Mouse (Mus musculus) gastrocnemius, postnatal 14 days (tissue): ENCODE results near the gene Paxbp1. TPM values are rescaled to one million over a fixed set of nuclear protein-coding genes. Genes with fewer than 3 reads are reported as not detected.

Source experiments
- DNase-seq: peaks from one replicate; pipeline ENCODE4 v3.0.0; 2021; ENCODE audit warnings: mixed read lengths
- intact Hi-C: fragments of 180-260 bp; cut with DNase I; formaldehyde crosslinking; loops from one replicate; pipeline ENCODE4 v1.15.1; 2025; ENCODE audit warnings: low total_unique reads
- total RNA-seq, 2 experiments: library from RNA; stranded (reverse); gene quantifications; 2 replicates each; pipeline ENCODE4 v1.2.3; 2021

The Paxbp1 gene
- total RNA-seq, 2 experiments from 2014 or later, result 9.5 to 10.1 TPM

DNA sequence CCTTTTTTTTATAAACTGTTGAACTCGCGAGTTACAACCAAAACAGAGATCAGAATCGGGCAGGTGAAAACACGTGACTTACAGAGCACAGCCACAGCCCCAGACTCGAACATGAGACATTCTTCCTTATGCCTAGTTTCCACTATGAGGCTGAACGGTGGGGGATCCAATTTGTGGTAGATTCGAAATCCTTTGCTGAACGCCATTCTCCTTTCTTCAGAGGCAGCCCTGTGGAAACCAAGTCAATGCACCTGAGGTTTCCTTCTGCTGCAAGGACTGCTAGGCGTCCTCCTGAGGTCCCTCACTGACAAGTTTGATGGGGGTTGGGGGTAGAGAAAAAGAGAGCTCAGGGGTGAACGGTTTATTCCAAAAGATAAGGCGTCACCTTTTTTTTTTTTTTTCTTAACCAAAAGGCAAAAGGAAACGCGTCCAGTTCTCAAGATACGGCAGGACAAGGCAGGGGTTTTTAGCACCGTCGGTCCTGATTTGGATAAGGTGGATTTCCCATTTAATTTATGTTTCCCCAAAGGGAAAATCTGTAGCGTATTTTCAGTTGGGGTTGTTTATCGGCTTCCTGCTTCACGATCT, 34.3 kb downstream of the Paxbp1 start:
- intact Hi-C loops, result no loop called here
- DNase-seq, result no peak

DNA sequence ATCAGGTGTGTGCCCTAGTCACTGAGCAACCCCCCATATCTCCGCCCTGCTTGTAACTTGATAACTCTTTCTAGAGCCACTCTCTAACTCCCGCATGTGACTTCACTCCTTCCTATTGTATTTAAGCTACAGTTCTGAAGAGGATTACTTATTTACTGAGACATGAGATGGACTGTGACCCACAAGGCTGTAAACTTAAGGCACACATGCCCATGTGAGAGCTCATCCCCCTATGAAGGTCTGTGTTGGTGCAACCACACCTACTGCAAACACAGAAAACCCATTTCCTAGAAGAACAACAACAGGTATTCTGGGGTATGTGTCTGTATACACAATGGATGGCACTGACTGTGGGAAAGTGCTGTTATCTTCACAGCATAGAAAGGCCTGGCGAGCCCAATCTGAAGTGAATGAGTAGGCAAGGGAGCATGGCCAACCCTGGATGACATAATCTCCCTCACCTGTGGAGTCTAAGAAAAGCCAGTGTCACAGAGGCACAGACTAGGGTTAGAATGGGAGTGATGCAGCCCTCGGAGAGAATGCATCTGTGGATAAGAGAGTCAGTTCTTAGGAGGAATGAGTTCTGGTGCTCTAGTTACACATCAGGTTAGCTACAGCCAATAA, 39.3 kb downstream of the Paxbp1 start:
- no peak for DNase-seq
- intact Hi-C loops, result no loop called here

DNA sequence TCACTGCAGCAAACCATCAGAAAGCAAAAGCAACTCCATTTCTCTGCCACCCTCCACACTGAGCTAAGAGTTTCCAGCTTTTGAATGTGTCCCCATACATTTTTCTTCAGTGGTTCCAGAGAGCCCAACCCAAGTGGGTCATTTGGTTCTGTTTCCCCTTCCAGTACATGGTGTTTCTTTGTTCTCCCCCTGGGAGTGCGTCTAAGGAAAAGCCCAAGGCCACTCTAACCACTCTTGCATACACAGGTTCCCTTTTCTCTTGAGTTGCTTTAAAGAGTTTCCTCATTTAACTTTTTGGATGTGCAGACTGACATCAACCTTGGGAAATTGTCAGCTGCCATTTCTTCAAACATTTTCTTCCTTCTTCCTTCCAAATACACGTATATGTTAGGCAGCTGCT, 43.2 kb downstream of the Paxbp1 start:
- DNase-seq, result no peak
- intact Hi-C loops, result no loop called here

DNA sequence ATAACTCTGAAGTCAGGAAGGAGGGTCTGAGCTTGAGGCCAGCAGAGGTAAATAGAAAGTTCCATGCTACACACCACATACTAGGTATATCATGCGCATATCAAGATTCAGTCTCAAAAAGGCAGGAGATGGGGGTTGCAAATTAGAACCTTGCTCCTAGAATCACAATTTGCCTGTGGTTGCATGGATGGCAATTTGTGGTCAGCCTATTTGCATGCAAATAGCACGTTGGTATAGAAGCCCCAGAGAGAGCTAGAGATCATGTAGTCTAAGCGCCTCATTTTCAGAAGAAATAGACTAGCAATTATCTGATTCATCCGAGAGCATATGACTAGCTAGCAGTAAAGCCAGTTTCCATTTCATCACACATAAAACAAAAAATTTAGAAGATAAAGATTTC, 44.5 kb downstream of the Paxbp1 start:
- intact Hi-C loops, result no loop called here
- DNase-seq, result no peak

DNA sequence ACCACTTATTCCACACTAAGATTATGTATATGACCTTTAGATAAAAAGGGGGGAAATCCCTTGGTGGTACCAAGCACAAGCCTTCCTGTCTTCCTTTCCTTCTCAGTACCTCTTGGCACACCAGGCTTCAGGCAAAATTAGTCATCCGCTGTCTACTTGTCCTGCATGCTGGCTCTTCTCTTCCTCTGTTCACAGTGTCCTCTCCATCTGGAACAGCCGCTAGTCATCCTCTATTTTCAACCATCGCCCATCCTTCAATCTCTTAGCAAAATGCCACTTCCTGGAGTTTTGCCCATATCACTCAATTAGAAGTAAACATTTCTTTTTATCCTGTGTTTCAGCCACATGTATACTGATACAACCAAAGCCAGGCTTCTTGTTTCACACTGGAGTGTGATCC, 46.5 kb downstream of the Paxbp1 start:
- intact Hi-C loops, result no loop called here
- no peak for DNase-seq

DNA sequence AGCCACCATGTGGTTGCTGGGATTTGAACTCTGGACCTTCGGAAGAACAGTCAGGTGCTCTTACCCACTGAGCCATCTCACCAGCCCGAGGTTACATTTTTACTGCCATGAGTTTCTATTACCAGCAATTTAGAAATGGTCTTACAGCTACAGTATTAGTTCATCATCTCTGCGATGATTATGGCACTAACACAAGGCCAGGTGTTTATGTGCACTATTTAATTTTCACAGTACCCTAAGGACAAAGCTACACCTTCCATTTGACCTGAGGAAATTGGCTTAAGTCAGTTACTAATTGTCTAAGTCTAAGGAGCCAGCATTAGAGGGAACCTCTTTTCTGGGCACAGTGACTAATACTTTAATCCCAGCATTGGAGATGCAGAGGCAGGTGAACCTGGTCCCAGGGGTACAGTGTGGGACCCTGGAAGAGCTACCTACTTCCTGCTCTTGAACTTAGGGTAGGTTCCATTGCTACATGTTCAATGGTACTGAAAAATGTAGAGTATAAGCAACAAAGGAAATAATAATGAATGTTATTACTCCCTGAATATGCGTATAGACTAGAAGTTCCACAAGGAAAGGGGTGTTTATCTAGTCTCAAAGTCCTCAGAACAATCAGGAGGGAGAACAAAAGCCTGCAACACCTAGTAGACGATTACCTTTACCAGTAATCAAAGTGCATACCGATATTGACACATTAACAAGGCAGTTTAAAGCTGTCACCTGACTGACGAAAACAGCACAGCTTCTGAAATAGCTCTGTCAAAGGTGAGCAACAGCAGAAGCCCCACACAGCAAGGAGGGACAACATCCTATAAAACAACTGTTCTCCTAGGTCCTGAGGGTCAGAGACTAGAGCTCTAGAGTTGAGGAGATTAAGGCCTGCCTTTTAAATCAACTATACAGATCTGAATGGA, 47.8 kb downstream of the Paxbp1 start:
- intact Hi-C loops, result no loop called here

DNA sequence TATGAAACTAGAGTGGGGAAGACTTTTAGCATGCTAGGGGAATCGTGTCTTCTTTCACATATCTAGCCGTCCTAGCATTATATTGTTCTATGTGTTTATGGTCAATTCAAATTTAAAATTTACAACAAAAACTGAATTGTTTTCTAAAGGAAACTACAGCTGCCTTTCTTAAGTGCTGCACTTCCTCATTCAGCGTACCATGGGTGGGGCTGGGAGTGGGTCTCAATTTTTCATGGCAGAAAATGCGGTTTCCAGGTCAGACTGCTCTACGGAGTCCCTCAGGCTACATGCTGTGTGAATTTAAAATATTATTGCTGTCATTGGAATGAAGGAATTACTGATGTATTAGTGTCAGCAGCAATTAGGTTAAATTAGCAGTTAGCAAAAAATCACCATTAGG, 48.8 kb downstream of the Paxbp1 start:
- intact Hi-C loops, result no loop called here
- no peak for DNase-seq

More for the DNA sequence above, 47.8 kb downstream of the Paxbp1 start:
- no peak for DNase-seq

DNA sequence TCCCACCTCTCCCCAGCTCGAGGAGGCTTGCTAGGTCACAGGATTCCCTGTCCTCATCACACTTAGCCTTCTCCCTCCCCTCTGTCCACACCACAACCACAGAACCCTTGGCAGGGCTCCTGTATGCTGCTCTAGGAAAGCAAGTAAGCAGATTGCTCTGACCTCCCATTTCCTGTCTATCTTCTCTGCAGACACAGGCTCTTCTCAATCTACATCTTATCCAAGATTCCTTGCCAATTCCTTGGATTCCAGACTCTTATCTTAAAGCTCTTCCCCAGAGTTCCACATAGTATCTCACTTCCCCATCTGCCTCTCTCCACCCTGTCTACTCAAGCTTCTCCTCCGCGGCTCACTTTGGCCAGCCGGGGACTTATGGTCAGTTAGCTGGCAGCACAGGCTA, 49.3 kb downstream of the Paxbp1 start:
- peak; percentile 17 for DNase-seq
- intact Hi-C loops, result no loop called here

DNA sequence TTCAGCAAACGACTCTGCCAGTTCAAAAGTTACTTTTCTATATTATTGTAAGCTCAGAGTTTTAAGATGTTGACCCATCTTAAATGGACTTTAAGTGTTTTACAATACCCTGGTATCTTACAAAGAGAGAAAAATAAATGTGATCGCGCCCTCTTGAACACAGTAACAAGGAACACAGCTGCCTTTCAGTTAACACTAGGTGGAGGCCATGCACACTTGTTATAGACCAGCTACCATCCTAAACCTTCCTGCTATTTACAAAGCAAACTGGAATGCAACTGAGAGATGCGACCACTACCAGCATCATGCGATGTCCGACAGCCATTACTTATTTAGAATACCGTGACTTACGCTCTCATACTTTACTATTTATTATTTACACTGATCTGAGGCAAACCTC, 55.2 kb downstream of the Paxbp1 start:
- intact Hi-C loops, result no loop called here
- DNase-seq, result no peak

DNA sequence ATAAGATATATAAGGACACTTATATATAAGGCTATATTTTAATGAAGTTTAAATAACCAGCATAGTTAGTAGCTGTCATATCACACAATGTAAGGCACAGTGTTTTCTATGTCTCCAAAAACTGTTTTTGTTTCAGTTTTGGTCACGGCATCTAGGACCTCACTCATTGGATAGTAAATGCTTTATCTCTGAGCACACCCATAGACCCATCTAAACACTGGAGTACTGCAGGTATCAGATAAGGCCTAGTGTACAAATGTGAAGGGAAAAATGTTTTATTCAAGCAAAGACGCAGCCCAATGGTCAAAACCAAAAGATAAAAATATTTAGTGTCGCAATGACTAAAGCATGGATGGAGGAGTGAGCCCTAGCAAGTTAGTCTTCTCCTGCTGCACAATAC, 55.7 kb downstream of the Paxbp1 start:
- intact Hi-C loops, result no loop called here
- DNase-seq, result no peak

DNA sequence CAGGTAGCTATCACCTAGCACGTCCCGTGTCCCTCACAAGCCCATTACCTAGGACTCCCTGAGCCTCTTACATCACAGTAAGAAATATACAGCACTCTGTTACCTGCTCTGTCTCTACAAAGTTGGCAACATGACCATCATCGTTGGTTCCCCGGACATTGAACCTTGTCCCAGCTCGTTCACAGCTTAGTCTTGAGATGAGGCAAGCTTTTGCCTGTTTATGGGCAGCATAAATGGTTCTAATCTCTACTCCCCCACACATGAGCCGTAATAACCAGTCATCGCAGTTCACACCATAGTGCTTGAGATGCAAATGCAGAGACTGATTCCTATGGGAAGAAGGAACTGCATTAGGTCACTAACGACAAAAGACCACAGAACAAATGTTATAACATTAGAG, 56.3 kb downstream of the Paxbp1 start:
- no peak for DNase-seq
- intact Hi-C loops, result no loop called here

DNA sequence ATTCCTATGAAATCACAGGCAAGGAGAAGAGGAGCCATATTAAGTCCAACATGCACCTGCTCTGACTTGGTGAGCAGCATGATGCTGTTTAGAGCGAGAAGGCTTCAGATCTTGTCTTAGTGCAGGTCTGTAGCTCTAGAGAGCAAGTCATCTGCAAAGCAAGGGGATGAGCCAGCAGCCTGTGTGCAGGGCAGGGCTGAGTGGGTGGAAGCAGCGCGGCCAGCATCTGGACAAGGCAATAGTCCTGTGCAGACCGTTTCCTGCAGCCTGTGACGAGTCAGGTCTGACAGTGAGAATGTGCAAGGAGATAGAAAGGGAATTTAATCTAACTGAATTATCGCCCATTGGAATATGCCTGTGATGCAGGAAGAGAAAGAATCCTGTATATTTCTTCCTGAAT, 73.3 kb downstream of the Paxbp1 start:
- intact Hi-C loops, result no loop called here
- DNase-seq, result no peak

DNA sequence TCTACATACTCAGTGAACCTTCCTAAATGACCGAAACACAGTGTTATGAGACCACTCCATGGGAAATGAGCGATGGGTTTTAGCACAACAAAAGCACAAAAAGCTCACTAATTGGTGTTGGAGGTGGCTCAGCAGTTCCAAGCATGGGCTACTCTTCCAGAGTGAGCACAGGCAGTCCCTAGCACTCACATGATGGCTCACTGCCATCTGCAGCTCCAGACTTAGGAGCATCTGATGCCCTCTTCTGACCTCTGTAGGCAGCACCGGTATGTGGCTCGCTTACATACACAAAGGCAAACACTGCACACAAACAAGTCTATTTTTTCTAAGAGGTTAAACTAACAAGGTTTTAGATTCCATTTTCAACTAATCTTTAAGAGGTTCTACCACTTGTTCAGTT, 78.1 kb downstream of the Paxbp1 start:
- intact Hi-C loops, result no loop called here
- DNase-seq, result no peak

DNA sequence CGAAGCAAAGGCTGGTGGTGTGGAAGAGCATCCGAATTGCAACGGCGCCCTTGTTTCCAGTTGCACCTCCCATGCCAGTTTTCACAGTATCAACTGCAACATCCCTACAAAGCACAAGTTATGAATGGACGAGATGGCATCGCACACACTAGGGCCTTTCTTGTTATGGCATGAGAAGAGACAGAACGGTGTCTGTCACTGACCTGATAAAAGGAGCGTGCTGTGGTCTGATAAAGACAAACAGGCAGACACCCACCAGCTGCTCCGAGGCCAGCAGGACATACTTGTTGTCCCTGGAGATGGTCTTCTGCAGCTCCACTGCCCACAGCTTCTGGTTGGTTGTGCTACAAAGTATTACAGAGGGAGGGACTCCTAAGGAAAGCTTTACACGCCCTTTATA, 80.0 kb downstream of the Paxbp1 start:
- intact Hi-C loops, result no loop called here

More for the DNA sequence above, 80.0 kb downstream of the Paxbp1 start:
- no peak for DNase-seq

Other genes starting within 250 kb of the Paxbp1 start
- gene Urb1, start 234.1 kb downstream of the Paxbp1 start, total RNA-seq, result 1 to 10 TPM; 5.1 to 5.7 TPM
- gene Eva1c, start 217.8 kb downstream of the Paxbp1 start, total RNA-seq, result under 1 TPM; 0.27 to 0.43 TPM
- 10 to 100 TPM; 22.4 to 26.8 TPM for gene Cfap298, start 109.4 kb downstream of the Paxbp1 start, total RNA-seq
- gene Synj1, start 33.2 kb downstream of the Paxbp1 start, total RNA-seq, result 10 to 100 TPM; 12.0 to 13.8 TPM
- gene 4932438H23Rik, start 50.6 kb upstream of the Paxbp1 start, total RNA-seq, result 1 to 10 TPM; 1.3 to 1.8 TPM
- not detected for gene Olig2, start 180.9 kb upstream of the Paxbp1 start, total RNA-seq
- not detected for gene Olig1, start 225.2 kb upstream of the Paxbp1 start, total RNA-seq